12 mouse cellular contexts compared by ENCODE assay signal in the genomic region with DNA sequence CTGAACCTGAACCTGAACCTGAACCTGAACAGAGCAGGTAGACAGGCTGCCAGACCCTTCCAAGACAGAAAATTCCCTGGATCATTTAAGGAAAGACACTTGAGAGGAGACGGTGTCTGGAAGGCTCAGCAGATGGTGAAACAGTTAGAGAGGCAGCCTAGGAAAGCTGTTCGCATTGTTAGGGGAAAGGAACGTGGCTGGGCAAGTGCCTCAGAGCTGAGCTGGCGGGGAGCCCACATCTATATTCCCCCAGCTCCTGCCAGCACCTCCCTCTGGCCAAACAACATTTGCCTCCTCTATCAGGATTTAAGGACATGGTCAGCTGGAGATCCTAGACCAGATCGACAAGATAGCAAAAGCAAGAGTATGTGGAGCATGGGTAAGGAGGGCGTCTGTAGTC. TPM values are rescaled to one million over a fixed set of nuclear protein-coding genes. Genes with fewer than 3 reads are reported as not detected.
A peak's percentile ranks its signal among the peaks of the same experiment; 100 is the strongest.
DNase-seq lines count a peak whose midpoint lies in the region; ATAC-seq and TF ChIP-seq lines count a peak whose summit lies in the region.
"Had no signal": no experiment of that assay in that cellular context is flagged by ENCODE, and none has a peak within 500 bp of the region (broad histone marks: within the 10 kb centered on the region; RNA-seq: fewer than 3 reads in every experiment).

No protein-coding gene starts in this region.

- no peak for TF ChIP-seq EP300 in heart, postnatal 0 days (IDR thresholded peaks at IDR 0.05; ENCODE audit: low read depth)

- TF ChIP-seq CTCF in heart, postnatal 0 days (IDR thresholded peaks at IDR 0.05; ENCODE audit: low read depth): no peak

- 45% methylated on average over 6 of the region's 6 CpGs for WGBS in heart, postnatal 0 days

- 0 out of 2 replicates have a peak overlapping the region, but pooled peaks have one; percentile 4 for H3K9ac ChIP-seq in heart, postnatal 0 days (replicated peaks; ENCODE audit: low read depth, low read length)
- H3K9ac ChIP-seq: hindbrain, embryonic 15.5 days; liver, embryonic 13.5 days had no signal

- no peaks in the 10 kb centered on the region for H3K27me3 ChIP-seq in heart, postnatal 0 days (ENCODE audit: control insufficient read depth, insufficient read depth, low read length)
- H3K27me3 ChIP-seq: hindbrain, embryonic 15.5 days had no signal

- no peak overlapping the region for H3K4me3 ChIP-seq in heart, postnatal 0 days (ENCODE audit: low read depth, low read length)
- H3K4me3 ChIP-seq: erythroblast, embryonic 14.5 days; hindbrain, embryonic 15.5 days; liver, embryonic 13.5 days had no signal

- intact Hi-C loops in heart, postnatal 10 days (cut with DNase I): no loop called here

- ATAC-seq in cerebellum, adult (ENCODE audit: insufficient number of reproducible peaks, low FRiP score, low TSS enrichment): no peak
- no peak for ATAC-seq in heart, postnatal 0 days (ENCODE audit: insufficient read depth, low read depth)

- peak; percentile 33 for DNase-seq in cerebellum, adult 11-12 months
- no peak for DNase-seq in heart, postnatal 0 days (ENCODE audit: low spot score)
- DNase-seq in heart, postnatal 10 days: no peak
- peak; percentile 65 to 67 for DNase-seq in cerebellum, postnatal 14 days
- DNase-seq in lung, postnatal 10 days: peak; percentile 33
- DNase-seq in urinary bladder, postnatal 14 days (ENCODE audit: low spot score): no peak
- DNase-seq in MN1 (ENCODE audit: low spot score): no peak
- DNase-seq: liver, embryonic 13.5 days; midbrain, embryonic 14.5 days had no signal

- H3K27ac ChIP-seq in heart, postnatal 0 days (ENCODE audit: low read depth): peak overlapping the region; percentile 72
- H3K27ac ChIP-seq: hindbrain, embryonic 15.5 days; liver, embryonic 13.5 days had no signal

- no peak overlapping the region for H3K4me2 ChIP-seq in heart, postnatal 0 days (ENCODE audit: low read depth, low read length)
- H3K4me2 ChIP-seq: hindbrain, embryonic 15.5 days; liver, embryonic 13.5 days had no signal

- peaks cover 27% of the 10 kb centered on the region for H3K4me1 ChIP-seq in heart, postnatal 0 days (ENCODE audit: control insufficient read depth, insufficient read depth)
- H3K4me1 ChIP-seq: hindbrain, embryonic 15.5 days had no signal

- no peaks in the 10 kb centered on the region for H3K36me3 ChIP-seq in heart, postnatal 0 days (replicated peaks; ENCODE audit: control insufficient read depth, insufficient read depth, low read length)
- H3K36me3 ChIP-seq: hindbrain, embryonic 15.5 days; liver, embryonic 13.5 days had no signal

- H3K9me3 ChIP-seq in heart, postnatal 0 days (replicated peaks; ENCODE audit: control insufficient read depth, low read length): no peaks in the 10 kb centered on the region
- H3K9me3 ChIP-seq: hindbrain, embryonic 15.5 days; liver, embryonic 13.5 days had no signal

RNA-seq across cellular contexts. Expression of gene Insig1, which starts 10.2 kb away (rescaled TPM):
- total RNA-seq in heart, postnatal 0 days (2014; rRNA removed; ENCODE audit: low replicate concordance): 49.9 and 57.2 TPM in 2 replicates
- 20.9 and 22.6 TPM in 2 replicates for polyA plus RNA-seq in heart, postnatal 0 days (2015; fragmentation: Nextera tagmentation; extraction: Ambion mirVana)
- total RNA-seq in heart, postnatal 10 days (2021): 10 to 100 TPM; 20.5 to 23.2 TPM

Comparison
In these comparisons a context has a peak if more than half of its experiments do, and no peak if none do; other contexts are left out.
1. DNase-seq: peak in cerebellum, adult 11-12 months (single experiment), cerebellum, postnatal 14 days (2 of 2) and lung, postnatal 10 days (single experiment); none in heart, postnatal 0 days (single experiment), heart, postnatal 10 days (0 of 2), urinary bladder, postnatal 14 days (single experiment) and MN1 (single experiment).